Mouse (Mus musculus): ENCODE measurements around the gene Scamp3.
"Not testable (repeated sequence)": the region's sequence is repeated elsewhere in the genome, so short reads cannot be mapped to it uniquely, and the experiment has no call there.

The Scamp3 gene

GRCm38 (mm10) chr3:89177242-89178106 is at the start of gene Scamp3:
TSS of gene Scamp3 (plus strand) at chr3:89177473.
- DNase-seq: peak; percentile 90 to 94

DNA sequence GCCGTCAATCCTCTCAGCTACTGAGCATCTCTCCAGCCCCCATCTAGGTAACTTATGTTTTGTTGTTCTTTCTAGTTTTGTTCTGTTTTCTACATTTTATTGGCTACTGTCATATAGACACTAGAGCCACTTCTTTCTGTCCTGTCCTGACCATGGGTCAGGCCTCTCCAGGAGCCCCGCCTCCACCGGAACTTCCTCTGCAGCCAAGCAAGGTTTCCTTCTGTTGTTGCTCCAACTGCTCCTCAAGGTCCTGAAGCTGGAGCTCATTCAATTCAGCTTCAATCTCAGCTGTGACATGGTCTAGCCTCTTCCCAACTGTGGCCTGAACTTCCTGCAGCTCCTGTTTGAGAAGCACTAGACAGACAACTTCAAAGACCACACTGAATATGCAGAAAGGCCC is 47.4 kb upstream of the Scamp3 start:
- no peak for DNase-seq

DNA sequence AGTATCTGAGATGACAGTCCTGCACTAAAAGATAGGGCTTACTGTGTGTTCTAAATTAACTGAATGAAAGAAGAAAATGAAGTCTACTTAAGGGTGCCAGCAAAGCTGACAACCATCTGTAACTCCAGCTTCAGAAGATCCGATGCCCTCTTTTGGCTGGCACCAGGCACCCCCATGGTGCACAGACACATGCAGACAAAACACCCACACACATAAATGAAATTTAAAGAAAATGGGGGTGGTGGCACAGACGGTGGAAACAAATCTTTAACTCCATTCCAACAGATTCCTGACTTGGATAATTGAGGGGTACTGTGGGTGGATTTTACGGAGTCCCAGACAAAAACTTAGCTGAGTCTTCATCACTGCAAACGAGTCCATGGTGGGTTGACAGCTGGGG is 45.5 kb upstream of the Scamp3 start:
- no peak for DNase-seq

DNA sequence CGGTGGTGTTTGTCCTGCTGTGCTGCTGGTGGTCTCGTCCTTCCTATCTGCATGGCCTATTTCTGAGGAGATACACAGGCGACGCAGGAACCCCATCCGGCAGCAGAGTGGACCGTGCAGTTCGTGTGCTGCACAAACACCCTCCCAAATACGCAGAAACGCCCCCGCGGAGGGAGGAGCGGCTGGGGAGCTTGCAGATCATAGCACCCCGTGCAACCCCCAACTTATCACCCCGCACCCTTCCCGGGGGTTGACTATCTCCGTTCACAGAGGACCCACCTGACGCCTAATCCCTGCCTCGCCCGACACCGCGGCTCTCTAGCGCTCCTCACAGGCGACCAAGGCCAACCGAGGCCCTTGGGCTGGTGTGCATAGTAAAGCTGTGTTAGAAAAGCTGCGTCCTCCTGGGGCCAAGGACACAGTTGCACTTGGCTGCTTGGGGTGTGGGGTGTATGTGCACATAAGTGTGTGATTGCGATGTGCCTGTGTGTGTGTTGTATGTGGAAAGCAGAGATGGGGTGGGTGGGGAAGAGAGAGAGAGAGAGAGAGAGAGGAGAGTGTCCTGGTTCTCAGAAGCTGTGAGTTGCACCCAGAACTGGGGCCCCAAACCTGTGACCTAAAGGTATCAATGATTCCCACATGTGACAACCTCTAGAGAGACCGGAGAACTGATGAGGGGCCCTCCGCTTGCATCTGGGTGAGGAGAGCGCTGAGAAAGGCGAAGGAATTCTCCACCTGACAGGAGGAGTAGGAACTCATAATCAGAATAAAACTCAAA is 44.8 kb upstream of the Scamp3 start:
- no peak for DNase-seq

GRCm38 (mm10) chr3:89133063-89133450 is 44.2 kb upstream of the Scamp3 start:
- no peak for DNase-seq

DNA sequence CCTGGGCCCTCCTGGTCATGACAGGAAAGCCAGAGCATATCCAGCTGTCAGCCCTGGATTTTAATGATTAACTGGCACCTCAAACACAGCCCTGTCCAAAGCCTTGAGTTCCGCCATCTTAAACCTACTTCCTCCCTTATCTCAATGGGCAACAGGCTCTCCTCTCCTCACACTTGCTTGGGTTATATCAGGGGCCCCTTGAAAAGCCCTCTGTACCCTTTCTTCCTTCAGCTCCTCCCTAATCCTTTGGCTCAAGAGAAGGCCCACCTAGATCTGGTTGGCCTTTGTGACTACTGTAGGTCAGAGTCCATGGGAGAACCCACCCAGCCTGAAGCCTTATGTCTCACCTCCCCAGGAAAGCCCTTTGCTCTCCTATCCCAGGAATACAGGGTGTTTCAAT is 43.5 kb upstream of the Scamp3 start:
- no peak for DNase-seq

DNA sequence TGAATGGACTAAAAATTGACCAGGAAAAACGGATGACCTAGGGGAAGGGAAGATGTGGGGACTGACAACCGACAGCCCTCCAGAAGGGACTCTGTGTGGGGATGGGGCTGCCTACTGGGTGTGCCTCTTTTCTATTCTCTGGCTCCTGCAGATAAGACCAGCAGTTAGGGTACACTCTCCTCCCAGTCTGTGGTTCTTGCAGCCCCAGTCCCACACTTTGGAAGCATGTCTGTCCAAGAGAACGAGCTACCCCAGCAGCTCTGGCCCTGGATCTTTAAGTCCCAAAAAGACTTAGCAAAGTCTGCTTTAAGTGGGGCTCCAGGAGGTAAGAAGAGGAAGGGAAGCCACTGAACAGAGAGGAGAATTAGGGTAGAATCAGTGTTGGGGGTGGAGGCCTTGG is 41.3 kb upstream of the Scamp3 start, which contains the start of gene Pklr:
Pklr (plus strand) TSS at position 185 of the 400 bp plus-strand sequence.
- DNase-seq: no peak

DNA sequence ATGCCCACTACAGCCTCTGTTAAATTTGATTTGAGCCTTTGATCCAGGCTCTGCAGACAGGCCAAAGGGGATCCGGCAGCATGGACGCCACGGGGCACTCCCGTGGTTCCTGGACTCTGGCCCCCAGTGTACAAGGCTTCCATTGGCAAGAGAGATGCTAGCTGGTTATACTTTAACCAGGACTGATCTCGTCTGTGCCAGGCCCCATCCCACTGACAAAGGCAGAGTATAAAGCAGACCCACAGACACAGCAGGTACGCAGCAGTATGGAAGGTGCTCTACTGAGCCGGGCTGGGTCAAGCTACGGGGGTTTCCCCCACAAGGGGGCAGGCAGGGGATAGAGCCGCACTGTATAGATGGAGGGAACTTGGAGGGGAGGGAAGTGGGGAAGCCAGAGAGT is 40.9 kb upstream of the Scamp3 start:
- DNase-seq: peak; percentile 89 to 90

DNA sequence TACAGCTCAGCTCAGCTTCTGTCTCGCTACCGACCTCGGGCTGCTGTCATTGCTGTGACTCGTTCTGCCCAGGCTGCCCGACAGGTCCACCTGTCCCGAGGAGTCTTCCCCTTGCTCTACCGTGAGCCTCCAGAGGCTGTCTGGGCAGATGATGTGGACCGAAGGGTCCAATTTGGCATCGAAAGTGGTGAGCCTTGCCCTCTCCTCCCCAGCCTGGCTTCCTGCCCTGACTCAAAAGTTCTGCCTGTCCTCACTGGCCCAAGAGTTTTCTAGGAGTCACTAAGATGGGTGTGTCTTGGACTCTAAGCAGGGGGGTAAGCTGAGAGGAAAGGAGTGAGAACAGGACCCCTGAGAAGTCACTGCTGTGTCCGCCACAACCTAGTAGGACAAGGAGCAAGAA is 32.5 kb upstream of the Scamp3 start:
- DNase-seq: peak; percentile 54 to 68

- no peak for DNase-seq
Measured at GRCm38 (mm10) chr3:89145566-89145965, 31.7 kb upstream of the Scamp3 start.

DNA sequence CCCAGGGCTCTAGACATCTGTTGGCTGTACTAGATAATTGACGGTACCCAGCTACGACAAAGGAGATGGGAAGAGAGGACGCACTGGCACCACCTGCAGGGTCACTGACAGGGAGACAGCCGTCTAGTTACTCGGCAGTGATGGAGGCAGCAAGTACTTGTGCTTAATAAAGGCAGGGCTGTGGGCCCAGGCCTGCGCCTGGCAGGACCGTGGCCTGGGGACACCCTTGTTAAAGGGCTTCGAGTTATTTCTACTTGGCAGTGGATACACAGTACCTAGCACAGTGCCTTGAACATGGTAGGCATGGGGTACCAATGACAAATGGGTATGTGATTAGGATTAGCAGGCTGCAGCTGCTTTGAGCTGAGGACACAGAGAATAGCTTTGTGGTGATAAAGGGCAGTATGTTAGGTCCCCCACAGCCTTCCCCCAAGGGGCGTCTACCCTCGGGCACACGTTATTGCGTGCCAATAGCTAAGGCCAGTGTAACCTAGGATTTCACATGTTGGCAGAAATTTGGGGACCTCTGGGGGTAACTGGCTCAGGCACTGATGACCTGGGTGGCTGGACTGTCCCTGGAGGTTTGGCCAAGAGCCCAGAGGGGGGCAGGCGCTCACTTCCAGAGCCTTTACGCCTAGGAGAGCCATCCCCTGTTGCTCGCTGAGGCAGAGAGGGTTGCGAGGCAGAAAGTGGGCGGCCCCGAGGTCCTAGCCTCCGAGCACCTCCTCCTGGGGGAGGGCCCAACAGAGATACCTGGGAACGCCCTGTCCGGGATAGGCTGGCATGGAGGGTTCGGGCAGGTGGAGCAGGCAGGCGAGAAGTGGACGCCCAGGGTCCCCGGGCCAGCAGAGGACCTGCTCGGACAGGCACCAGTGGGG is 29.9 kb upstream of the Scamp3 start:
- DNase-seq: peak; percentile 63

GRCm38 (mm10) chr3:89147979-89148311 is 29.3 kb upstream of the Scamp3 start:
- DNase-seq: no peak

DNA sequence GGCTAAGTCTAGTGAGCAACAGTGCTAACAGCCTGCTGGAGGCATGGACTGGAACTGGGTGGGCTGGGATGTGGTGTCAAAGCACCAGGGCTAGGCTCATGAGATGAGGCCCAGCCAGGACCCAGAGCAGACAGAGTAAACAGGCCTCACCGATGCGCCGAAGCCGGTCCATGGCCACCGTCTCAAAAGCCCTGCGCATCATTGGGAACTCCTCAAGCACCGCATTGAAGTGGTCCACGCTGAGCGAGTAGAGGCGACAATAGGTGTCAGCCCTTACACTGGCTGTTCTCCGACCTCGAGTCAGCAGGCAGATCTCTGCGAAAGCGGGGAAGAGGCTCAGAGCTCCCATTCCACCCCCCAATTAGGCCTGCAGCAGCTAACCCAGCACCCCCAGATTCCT is 28.7 kb upstream of the Scamp3 start:
- DNase-seq: no peak

DNA sequence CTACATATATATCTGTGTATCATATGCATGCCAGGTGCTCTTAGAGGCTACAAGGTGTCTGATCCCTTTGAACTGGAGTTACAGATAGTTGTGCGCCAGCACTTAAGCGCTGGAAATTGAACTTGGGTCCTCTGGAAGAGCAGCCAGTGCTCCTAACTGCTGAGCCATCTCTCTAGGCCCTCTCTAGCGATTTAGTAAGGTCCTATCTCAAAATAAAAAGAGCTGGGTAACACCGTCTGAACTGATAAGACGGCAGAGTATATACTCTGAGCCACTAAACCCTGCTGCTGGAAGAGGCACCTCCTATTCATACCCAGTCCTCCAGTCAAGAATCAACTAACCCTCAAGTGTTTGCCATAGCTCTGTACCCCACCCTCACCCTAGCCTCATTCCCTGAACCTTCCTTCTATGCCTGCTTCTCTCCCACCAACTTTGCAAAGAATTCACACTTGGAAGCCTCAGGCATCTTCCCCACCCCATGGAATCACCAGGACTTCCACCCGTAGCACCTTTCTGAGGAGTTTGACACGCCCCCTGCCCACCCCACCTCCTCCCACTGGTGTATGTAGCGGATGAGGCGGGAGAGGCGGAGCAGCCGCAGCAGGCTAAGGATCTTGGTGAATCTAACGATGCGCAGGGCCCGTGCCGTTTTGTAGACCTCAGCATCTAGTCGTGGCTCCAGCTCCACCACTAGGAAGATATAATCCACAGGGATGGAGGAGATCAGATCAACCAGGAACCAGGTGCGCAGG is 25.0 kb upstream of the Scamp3 start:
- DNase-seq: no peak

- no peak for DNase-seq
Measured at GRCm38 (mm10) chr3:89156951-89157350, 20.3 kb upstream of the Scamp3 start.

DNA sequence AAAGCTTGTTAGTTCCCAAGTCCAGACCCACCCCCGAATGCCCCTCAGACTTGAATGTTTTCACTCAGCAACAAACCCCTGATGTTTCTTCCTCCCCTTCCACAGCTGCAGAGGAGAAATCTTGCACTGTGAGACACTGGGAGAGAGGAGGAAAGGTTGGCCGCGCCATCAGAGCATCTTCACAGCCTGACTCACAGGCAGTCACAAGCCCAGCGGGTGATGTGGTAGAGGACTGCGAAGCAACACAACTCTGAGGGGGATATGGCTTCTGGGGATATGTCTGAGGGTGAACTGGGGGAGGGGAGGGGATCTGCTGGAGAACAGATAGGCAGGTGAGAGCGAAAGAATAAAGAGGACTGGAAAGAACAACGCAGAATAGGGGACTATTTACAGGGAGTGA is 18.6 kb upstream of the Scamp3 start:
- no peak for DNase-seq

DNA sequence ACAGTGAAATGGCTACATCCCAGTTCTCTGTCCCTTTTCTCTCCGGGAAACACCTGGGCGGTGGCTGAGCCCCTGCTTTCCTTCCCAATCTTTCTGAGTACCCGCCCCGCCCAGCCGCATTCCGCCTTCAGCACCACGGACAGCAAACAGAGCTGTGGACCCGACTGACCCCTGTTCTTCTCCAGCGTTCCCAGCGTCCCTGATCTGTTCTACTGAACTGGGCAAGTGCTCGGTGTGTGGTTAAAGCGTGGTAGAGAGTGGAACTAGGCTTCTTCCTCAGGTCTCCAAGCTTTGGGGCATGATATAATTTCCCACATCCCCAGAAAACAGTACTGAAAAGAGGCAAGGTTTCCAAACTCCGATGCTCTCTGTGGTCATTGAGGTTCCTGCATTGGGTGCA is 18.1 kb upstream of the Scamp3 start:
- peak; percentile 42 to 70 for DNase-seq

- DNase-seq: no peak
Measured at GRCm38 (mm10) chr3:89159616-89160344, 17.5 kb upstream of the Scamp3 start, which contains the start of gene Hcn3. TSS of gene Hcn3 (minus strand) at chr3:89160196.

GRCm38 (mm10) chr3:89161207-89161606 is 16.1 kb upstream of the Scamp3 start:
- DNase-seq: not testable (repeated sequence)

DNA sequence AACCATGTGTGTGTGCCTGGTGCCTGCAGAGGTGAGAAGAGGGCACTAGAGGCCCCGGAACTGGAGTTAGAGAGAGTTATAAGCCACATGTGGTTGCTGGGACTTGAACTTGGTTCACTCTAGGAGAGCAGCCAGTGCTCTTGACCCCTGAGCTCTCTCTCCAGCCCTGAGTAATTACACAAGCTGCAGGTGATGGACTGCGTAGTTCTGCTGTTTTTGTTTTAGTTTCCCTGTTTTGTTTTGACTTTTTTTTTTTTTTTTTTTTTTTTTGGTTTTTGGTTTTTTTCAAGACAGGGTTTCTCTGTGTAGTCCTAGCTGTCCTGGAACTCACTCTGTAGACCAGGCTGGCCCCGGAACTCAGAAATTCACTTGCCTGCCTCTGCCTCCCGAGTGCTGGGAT is 15.5 kb upstream of the Scamp3 start:
- no peak for DNase-seq

- no peak for DNase-seq
Measured at GRCm38 (mm10) chr3:89163123-89163522, 14.2 kb upstream of the Scamp3 start.

Data from kidney, adult 8-10 months (tissue).